Mouse (Mus musculus): ENCODE measurements around the gene Ndufa4l2. TPM values are rescaled to one million over a fixed set of nuclear protein-coding genes. Genes with fewer than 3 reads are reported as not detected.

The Ndufa4l2 gene
- total RNA-seq, 2 experiments from 2014 or later, result 2.9 to 6.7 TPM

DNA sequence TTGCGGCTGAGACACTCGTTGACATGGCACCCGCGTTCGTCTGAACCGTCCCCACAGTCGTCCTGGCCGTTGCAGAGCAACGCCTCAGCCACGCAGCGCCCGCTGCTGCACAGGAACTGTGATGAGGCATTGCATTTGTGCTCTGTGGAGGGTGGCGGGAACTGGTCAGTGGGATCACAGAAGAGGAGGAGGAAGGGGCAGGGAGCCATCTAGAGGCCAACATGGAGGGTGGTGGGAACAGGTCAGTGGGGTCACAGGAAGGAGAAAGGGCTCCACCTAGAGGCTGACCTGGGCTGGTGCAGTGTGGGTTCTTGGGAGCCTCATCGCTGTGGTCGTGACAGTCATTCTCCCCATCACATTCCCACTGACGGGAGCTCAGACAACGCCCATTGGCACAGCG, 40.9 kb downstream of the Ndufa4l2 start:
- DNase-seq (ENCODE audit: low spot score in 2 of 2), result no peak
- intact Hi-C loops (cut with DNase I), result no loop called here

DNA sequence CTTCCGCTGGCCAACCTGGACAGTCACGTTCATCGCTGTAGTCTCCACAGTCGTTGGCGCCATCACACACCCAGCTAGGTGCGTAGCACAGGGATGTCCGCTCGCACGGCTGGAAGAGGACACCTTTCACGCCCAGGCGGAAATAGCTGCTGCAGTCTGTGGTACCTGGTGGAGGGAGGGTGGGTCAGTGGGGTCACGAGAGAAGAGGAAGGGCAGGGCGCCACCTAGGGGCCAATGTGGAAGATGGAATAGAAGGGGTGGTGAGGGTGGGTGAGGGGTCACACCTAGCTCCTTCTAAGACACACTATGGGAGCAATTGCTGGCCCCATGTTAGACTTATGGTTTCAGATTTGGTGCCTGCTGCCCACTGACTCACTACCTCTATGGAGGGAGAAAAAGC, 42.6 kb downstream of the Ndufa4l2 start:
- intact Hi-C loops (cut with DNase I), result no loop called here
- DNase-seq (ENCODE audit: low spot score in 2 of 2), result no peak

DNA sequence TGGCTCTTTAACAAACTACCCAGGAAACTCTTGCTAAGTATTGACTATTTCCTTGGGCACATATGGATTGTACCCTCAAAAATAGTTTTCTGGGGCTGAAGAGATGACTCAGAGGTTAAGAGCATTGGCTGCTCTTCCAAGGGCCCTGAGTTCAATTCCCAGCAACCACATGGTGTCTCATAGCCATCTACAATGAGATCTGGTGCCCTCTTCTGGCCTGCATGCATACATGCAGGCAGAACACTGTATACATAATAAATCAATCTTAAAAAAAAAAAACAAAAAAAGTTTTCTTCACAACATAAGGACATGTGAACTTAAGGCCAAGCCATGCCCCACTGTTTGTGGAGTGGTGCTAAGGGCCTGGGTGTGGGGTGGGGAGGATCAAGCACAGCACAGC, 46.4 kb downstream of the Ndufa4l2 start:
- intact Hi-C loops (cut with DNase I), result no loop called here

DNA sequence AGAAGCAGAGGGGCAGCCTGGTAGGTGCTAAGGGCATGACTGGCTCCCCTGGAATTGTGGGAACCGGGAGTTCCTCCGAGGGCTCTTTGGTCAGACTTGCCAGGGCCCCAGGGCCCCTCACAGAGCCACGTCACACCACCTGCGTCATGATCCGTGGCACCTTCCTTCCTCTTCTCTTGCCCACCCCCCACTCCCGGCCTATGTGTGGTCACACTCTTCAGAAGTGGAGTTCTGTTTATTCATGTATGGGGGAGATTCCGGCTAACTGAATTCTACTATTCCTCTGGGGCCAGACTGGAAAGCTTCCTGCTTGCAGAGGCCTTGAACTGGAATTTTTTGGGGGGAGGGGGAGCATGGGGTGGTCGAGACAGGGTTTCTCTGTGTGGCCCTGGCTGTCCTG, 49.1 kb downstream of the Ndufa4l2 start:
- DNase-seq (ENCODE audit: low spot score in 2 of 2), result no peak
- intact Hi-C loops (cut with DNase I), result no loop called here

More for the DNA sequence above, 46.4 kb downstream of the Ndufa4l2 start:
- no peak for DNase-seq (ENCODE audit: low spot score in 2 of 2)

DNA sequence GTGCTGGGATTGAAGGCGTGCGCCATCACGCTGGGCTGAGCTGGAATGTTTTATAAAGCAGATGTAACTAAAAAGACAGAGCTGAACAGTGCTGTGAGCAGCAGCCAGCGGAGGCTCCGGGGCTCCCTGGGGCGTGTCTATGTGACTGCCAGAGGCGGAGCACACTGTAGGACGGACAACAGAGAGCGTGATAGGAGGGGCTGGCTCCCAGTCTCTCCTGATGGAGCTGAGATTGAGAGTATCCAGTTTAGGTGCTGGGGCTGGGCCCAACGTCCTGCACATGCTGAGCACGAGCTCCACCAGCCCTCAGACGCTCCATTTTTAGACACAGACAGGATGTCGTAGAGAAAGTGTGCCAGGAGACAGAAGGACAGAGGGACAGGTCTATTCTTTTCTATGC, 49.5 kb downstream of the Ndufa4l2 start:
- intact Hi-C loops (cut with DNase I), result no loop called here
- DNase-seq (ENCODE audit: low spot score in 2 of 2), result peak in 1 of 2 experiments; percentile 58

Other genes with a start within 250 kb of the Ndufa4l2 start
- 100 to 1,000 TPM; 262 to 278 TPM for gene Dctn2, start 248.6 kb upstream of the Ndufa4l2 start, total RNA-seq (2021)
- gene Mbd6, start 225.9 kb upstream of the Ndufa4l2 start, total RNA-seq (2021), result 10 to 100 TPM; 32.2 to 38.9 TPM
- 10 to 100 TPM; 56.0 to 57.1 TPM for gene Mars, start 203.2 kb upstream of the Ndufa4l2 start, total RNA-seq (2021)
- 1 to 10 TPM in 1 of 2 experiments, under 1 TPM in 1; 0.99 to 1.1 TPM for gene Arhgap9, start 193.0 kb upstream of the Ndufa4l2 start, total RNA-seq (2021)
- gene Gli1, start 173.0 kb upstream of the Ndufa4l2 start, total RNA-seq (2021), result 1 to 10 TPM; 2.2 to 2.3 TPM
- under 1 TPM; 0.11 to 0.18 TPM for gene Inhbe, start 160.6 kb upstream of the Ndufa4l2 start, total RNA-seq (2021)
- gene Inhbc, start 144.5 kb upstream of the Ndufa4l2 start, total RNA-seq (2021), result not detected
- gene R3hdm2, start 134.6 kb upstream of the Ndufa4l2 start, total RNA-seq (2021), result 100 to 1,000 TPM; 316 to 372 TPM
- 1 to 10 TPM; 4.3 to 5.6 TPM for gene Stac3, start 13.3 kb upstream of the Ndufa4l2 start, total RNA-seq (2021)
- gene Shmt2, start 7.5 kb downstream of the Ndufa4l2 start, total RNA-seq (2021), result 10 to 100 TPM; 25.7 to 29.9 TPM
- 1 to 10 TPM; 5.5 to 6.9 TPM for gene Nxph4, start 19.6 kb downstream of the Ndufa4l2 start, total RNA-seq (2021)
- gene Lrp1, start 106.2 kb downstream of the Ndufa4l2 start, total RNA-seq (2021), result 100 to 1,000 TPM; 277 to 285 TPM
- 10 to 100 TPM in 1 of 2 experiments, 1 to 10 TPM in 1; 8.8 to 10.2 TPM for gene Stat6, start 128.0 kb downstream of the Ndufa4l2 start, total RNA-seq (2021)
- gene Nemp1, start 151.9 kb downstream of the Ndufa4l2 start, total RNA-seq (2021), result 1 to 10 TPM; 3.6 to 3.9 TPM
- gene Nab2, start 153.6 kb downstream of the Ndufa4l2 start, total RNA-seq (2021), result 10 to 100 TPM; 40.2 to 43.9 TPM
- gene Myo1a, start 190.2 kb downstream of the Ndufa4l2 start, total RNA-seq (2021), result 1 to 10 TPM in 1 of 2 experiments, under 1 TPM in 1; 0.39 to 1.1 TPM
- 10 to 100 TPM; 18.3 to 18.5 TPM for gene Tac2, start 209.5 kb downstream of the Ndufa4l2 start, total RNA-seq (2021)
- 1 to 10 TPM; 8.5 to 8.7 TPM for gene Zbtb39, start 224.6 kb downstream of the Ndufa4l2 start, total RNA-seq (2021)
- gene Gpr182, start 236.8 kb downstream of the Ndufa4l2 start, total RNA-seq (2021), result 1 to 10 TPM; 1.5 to 1.9 TPM
- gene Rdh1, start 244.8 kb downstream of the Ndufa4l2 start, total RNA-seq (2021), result under 1 TPM; 0.09 to 0.14 TPM
- gene Rdh16f1, start 244.8 kb downstream of the Ndufa4l2 start, total RNA-seq (2021), result not detected

Measured in left cerebral cortex, postnatal 25 days (tissue).